Mouse (Mus musculus): ENCODE results near the gene Nptx1. TPM values are rescaled to one million over a fixed set of nuclear protein-coding genes. Genes with fewer than 3 reads are reported as not detected.

Gene Nptx1
- 1.9 and 2.6 TPM in 2 replicates for polyA plus RNA-seq (2016; fragmentation: Nextera tagmentation; extraction: Ambion mirVana)

DNA sequence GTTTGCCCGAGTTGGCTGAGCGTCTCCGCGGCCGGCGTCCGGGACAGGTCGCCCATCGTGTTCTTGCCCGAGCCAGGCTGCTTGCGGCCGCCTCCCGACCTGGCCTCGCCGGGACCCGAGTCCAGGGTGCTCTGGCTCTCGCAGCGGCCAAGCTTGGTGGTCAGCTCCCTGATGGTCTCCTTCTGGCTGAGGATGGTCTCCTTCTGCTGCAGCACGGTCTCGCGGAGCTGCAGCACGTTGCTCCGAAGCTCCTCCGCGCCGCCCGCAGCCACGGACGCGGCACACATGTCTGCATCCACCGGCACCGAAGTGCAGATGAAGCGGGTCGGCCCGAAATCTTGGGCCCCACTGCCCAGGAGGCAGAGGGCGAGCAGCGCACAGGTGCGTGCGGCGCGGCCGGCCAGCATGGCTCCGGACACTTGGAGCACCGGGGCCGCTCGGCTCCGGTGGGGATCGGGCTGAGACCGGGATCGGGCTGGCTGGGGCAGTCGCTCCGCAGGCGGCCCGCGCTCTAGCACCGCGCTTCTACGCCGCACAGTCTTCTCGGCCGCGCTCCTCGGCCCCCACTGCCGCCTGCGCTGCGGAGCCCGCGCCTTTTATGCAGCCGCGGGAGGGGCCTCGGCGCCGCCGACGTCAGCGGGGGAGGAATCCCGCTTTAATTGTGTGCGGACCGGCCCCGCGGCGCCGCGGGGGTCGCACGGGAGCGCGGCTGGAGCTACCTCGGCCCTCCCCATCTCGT lies at the start of gene Nptx1:
Gene Nptx1, minus strand, starts transcription at position 571 of the 739 bp plus-strand sequence.
- under 1% methylated on average over 90 of the region's 90 CpGs for WGBS
- peak within 1 kb of the TSS; percentile 67 for H3K4me3 ChIP-seq
- no peaks in the 10 kb centered on the region for H3K36me3 ChIP-seq (replicated peaks)
- peaks cover 61% of the 10 kb centered on the region for H3K4me1 ChIP-seq
- H3K27ac ChIP-seq (replicated peaks): peak within 1 kb of the TSS; percentile 73
- H3K9me3 ChIP-seq: no peaks in the 10 kb centered on the region
- peaks cover 100% of the 10 kb centered on the region for H3K27me3 ChIP-seq (replicated peaks; ENCODE audit: low read depth, poor library complexity, severe bottlenecking)
- DNase-seq (ENCODE audit: low spot score): peak; percentile 66

DNA sequence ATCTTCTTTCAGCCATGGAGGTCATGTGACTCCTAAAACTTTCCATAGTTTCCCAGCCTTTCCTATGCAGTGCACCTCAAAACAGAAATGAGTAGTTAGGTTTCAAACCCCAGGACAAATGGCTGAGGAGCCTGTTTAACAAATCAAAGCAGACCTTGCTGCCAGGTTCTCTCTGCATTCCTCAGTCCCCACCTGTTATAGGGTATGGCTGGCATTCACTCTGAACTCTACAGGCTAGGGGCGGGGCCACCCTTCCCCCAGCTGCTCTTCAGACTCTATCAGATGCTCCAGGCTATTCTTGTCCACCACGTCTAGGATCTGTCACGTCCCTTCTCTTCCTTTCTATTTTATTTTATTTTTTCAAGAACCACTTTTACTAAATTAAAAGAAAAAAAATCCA lies 46.4 kb upstream of the Nptx1 start:
- Histone ChIP-seq H3K4me1 (peaks cover 13% of the 10 kb centered on the region), H3K36me3 (replicated peaks) (no peaks in the 10 kb centered on the region), H3K27me3 (replicated peaks; ENCODE audit: low read depth, poor library complexity, severe bottlenecking) (peaks cover 15% of the 10 kb centered on the region; the same call in 1 of the 2 replicates), H3K9me3 (no peaks in the 10 kb centered on the region), H3K27ac (replicated peaks) (no peak overlapping the region), H3K4me3 (no peak overlapping the region)
- no peak for DNase-seq (ENCODE audit: low spot score)
- WGBS: 23% methylated on average over 3 of the region's 3 CpGs

DNA sequence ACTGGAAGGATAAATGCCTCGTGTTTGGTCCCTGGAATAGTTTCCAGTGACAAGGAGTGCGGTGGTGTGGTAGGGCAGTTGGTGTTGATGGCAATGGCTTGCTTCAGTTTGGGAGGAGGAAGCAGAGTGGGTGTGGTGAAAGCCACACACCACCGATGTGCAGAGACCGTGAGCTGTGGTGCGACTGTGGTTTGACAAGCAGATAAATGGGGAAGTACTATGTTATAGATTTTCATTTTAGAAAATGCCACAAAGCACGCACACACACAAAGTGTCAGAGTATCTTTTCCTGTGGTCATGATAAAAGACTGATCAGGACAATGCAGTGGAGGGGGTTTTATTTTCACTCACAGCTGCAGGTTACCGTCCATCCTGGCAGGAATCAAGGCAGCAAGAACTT lies 41.7 kb upstream of the Nptx1 start:
- 85% methylated on average over 7 of the region's 7 CpGs for WGBS
- H3K4me1 ChIP-seq: peaks cover 18% of the 10 kb centered on the region
- no peaks in the 10 kb centered on the region for H3K36me3 ChIP-seq (replicated peaks)

DNA sequence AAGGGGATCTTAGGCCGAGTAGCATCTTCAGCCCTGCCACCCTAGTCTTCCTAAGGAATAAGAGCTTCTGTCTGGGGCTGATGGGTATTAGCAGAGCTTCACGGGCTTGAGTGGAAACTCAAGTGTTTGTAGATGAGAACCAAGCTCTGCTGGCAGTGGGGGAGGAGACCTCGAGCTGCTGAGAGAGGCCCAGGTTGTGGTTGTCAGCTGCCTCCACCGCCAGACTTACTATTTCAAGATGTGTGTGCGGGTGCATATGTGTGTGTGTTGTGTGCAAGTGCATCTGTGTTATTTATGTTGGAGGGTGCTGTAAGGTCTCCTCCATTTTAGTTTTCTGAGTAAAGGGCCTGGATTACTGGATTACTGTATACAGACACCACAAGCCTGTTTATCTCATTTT lies 39.6 kb upstream of the Nptx1 start:
- Histone ChIP-seq H3K27ac (replicated peaks) (no peak overlapping the region), H3K9me3 (no peaks in the 10 kb centered on the region), H3K36me3 (replicated peaks) (no peaks in the 10 kb centered on the region), H3K4me3 (no peak overlapping the region), H3K27me3 (replicated peaks; ENCODE audit: low read depth, poor library complexity, severe bottlenecking) (0 out of 2 replicates have a peak, but pooled peaks cover 8% of the 10 kb centered on the region), H3K4me1 (peaks cover 12% of the 10 kb centered on the region)
- DNase-seq (ENCODE audit: low spot score): no peak
- WGBS: 70% methylated on average over 5 of the region's 5 CpGs

More for the DNA sequence above, 41.7 kb upstream of the Nptx1 start:
- no peak for DNase-seq (ENCODE audit: low spot score)
- H3K4me3 ChIP-seq: no peak overlapping the region
- H3K27ac ChIP-seq (replicated peaks): no peak overlapping the region
- peaks cover 20% of the 10 kb centered on the region; the same call in 1 of the 2 replicates for H3K27me3 ChIP-seq (replicated peaks; ENCODE audit: low read depth, poor library complexity, severe bottlenecking)
- no peaks in the 10 kb centered on the region for H3K9me3 ChIP-seq

DNA sequence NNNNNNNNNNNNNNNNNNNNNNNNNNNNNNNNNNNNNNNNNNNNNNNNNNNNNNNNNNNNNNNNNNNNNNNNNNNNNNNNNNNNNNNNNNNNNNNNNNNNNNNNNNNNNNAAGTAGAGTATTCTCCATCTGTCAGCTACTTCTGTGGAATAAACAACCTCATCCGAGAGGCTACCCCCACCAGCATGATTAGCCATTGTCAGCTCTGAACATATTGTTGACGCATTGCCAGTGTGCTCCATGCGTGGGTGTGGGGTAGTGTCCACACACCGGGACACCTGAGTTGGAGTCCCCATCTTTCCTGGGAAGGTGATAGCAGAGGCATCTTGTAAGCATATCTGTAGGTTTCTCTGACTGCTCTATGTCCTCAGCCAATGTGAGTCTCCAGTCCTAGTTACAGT lies 39.0 kb upstream of the Nptx1 start:
- no peaks in the 10 kb centered on the region for H3K36me3 ChIP-seq (replicated peaks)
- 0 out of 2 replicates have a peak, but pooled peaks cover 8% of the 10 kb centered on the region for H3K27me3 ChIP-seq (replicated peaks; ENCODE audit: low read depth, poor library complexity, severe bottlenecking)
- no peaks in the 10 kb centered on the region for H3K9me3 ChIP-seq
- no peak for DNase-seq (ENCODE audit: low spot score)
- peaks cover 12% of the 10 kb centered on the region for H3K4me1 ChIP-seq
- no peak overlapping the region for H3K27ac ChIP-seq (replicated peaks)
- 85% methylated on average over 4 of the region's 4 CpGs for WGBS
- no peak overlapping the region for H3K4me3 ChIP-seq

DNA sequence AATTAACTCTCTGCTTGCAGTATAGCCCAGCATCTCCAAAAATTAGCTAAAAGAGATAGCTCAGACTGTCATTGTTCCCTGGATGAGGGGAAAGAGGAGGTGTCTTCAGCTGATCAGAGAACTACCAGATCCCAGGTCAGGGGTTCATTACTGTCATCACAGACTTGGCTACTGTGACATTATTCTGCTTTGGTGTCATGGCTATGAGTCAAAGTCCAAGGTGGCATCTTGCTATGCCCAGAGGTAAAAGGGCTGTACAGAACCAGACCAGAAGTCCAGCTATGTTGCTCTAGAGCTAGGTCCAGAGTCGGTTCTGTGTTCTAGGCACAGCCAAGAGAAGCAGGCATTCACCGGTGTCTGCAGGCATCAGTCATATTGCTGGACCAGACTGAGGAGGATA lies 30.2 kb upstream of the Nptx1 start:
- 87% methylated on average over 2 of the region's 2 CpGs for WGBS
- DNase-seq (ENCODE audit: low spot score): no peak
- H3K36me3 ChIP-seq (replicated peaks): no peaks in the 10 kb centered on the region
- H3K9me3 ChIP-seq: no peaks in the 10 kb centered on the region
- H3K4me1 ChIP-seq: peaks cover 22% of the 10 kb centered on the region
- H3K27me3 ChIP-seq (replicated peaks; ENCODE audit: low read depth, poor library complexity, severe bottlenecking): 0 out of 2 replicates have a peak, but pooled peaks cover 3% of the 10 kb centered on the region
- H3K27ac ChIP-seq (replicated peaks): no peak overlapping the region
- H3K4me3 ChIP-seq: no peak overlapping the region

DNA sequence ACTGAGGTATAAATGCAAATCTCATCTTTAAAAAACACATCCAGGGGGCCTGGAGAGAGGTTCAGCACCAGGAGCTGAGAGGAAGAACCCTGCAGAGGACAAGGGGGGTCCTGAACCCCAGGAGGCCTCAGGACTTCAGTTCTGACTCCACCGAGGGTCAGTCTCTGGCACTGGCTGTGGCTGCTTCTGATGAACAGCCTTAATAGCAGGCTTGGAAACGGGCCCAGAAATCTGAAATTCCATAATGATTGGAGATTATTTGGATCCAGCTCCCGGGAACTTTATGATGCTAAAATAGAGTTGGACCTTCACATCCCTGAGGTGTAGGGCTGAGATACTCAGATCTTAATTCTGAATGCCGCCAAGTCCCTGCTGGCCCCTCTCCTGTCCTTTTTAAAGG lies 29.3 kb upstream of the Nptx1 start:
- no peaks in the 10 kb centered on the region for H3K36me3 ChIP-seq (replicated peaks)
- no peak for DNase-seq (ENCODE audit: low spot score)
- H3K27me3 ChIP-seq (replicated peaks; ENCODE audit: low read depth, poor library complexity, severe bottlenecking): 0 out of 2 replicates have a peak, but pooled peaks cover 3% of the 10 kb centered on the region
- 17% methylated on average over 4 of the region's 4 CpGs for WGBS
- no peak overlapping the region for H3K27ac ChIP-seq (replicated peaks)
- peaks cover 29% of the 10 kb centered on the region for H3K4me1 ChIP-seq
- no peak overlapping the region for H3K4me3 ChIP-seq
- H3K9me3 ChIP-seq: no peaks in the 10 kb centered on the region

DNA sequence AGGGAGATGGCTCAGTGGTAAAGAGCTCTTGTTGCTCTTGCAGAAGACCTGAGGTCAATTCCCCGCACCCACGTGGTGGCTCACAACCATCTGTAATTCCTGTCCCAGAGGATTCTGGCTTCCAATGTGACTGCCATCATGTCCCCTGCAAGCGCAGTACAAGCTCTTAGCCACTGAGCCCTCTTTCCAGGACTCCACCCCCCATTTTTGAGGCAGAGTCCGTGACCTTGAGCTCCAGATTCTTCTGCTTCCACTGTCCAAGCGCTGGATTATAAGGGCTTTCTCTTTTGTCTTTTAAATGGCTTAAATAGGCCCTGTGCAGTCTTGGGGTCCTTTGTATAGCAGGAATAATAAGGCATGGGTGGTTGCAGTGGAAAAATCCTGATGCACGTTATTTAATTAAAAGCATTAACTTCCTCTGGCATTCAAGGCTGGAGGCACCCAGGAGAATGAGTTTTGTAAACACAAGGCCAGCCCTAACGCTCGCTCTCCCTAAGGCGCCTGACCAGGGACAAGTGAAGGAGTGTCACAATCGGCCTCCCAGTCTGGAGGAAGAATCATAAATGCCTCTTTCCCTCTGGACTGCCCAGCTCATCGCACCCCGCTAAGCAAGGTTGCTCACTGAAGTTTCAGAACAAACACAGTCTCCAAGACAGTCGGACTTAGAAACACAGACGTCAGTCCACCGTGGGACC lies 24.9 kb upstream of the Nptx1 start:
- Histone ChIP-seq H3K4me3 (no peak overlapping the region), H3K27me3 (replicated peaks; ENCODE audit: low read depth, poor library complexity, severe bottlenecking) (0 out of 2 replicates have a peak, but pooled peaks cover 3% of the 10 kb centered on the region), H3K36me3 (replicated peaks) (no peaks in the 10 kb centered on the region), H3K27ac (replicated peaks) (peak overlapping the region; percentile 63), H3K9me3 (no peaks in the 10 kb centered on the region), H3K4me1 (peaks cover 28% of the 10 kb centered on the region)
- WGBS: 53% methylated on average over 15 of the region's 15 CpGs
- no peak for DNase-seq (ENCODE audit: low spot score)

DNA sequence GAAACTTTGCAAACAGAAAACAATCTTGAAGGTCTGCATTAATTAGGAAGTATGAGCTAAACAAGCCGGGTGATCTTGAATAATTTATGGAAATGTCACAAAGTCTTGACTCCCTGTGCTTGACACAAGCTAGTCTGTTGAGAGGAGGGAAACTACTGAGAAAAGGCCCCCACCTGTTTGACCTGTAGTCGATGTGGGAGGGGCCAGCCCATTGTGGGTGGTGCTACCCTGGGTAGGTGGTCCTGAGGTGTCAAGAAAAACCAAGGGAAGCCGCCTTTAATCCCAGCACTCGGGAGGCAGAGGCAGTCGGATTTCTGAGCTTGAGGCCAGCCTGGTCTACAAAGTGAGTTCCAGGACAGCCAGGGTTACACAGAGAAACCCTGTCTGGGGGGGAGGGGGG lies 18.6 kb upstream of the Nptx1 start:
- peaks cover 26% of the 10 kb centered on the region for H3K4me1 ChIP-seq
- WGBS: 60% methylated on average over 5 of the region's 5 CpGs
- no peaks in the 10 kb centered on the region for H3K36me3 ChIP-seq (replicated peaks)
- DNase-seq (ENCODE audit: low spot score): no peak
- H3K27me3 ChIP-seq (replicated peaks; ENCODE audit: low read depth, poor library complexity, severe bottlenecking): peaks cover 39% of the 10 kb centered on the region
- no peak overlapping the region for H3K4me3 ChIP-seq
- no peaks in the 10 kb centered on the region for H3K9me3 ChIP-seq
- H3K27ac ChIP-seq (replicated peaks): no peak overlapping the region

DNA sequence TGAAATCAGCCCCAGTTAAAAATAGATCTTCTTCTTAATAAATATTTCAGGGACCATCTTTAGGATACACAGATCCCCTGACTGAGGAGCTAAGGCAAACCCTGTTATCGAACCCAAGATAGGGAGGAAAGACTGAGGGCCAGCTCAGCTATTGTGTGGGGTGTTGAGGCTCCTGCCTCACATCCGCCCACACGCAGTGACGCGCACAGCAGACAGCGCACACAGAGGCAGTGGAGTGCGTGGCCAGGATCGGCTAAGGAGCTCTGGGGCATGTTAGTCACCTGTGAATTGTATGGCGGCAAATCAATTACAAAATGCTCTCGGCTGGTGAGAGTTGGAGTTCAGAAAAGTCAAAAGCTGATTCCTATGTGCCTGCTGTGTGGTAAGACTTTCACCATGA lies 18.1 kb upstream of the Nptx1 start:
- H3K4me1 ChIP-seq: peaks cover 26% of the 10 kb centered on the region
- no peaks in the 10 kb centered on the region for H3K9me3 ChIP-seq
- no peaks in the 10 kb centered on the region for H3K36me3 ChIP-seq (replicated peaks)
- no peak for DNase-seq (ENCODE audit: low spot score)
- peaks cover 44% of the 10 kb centered on the region for H3K27me3 ChIP-seq (replicated peaks; ENCODE audit: low read depth, poor library complexity, severe bottlenecking)
- H3K4me3 ChIP-seq: peak overlapping the region; percentile 23; the same call in 1 of the 2 replicates
- H3K27ac ChIP-seq (replicated peaks): no peak overlapping the region
- 35% methylated on average over 10 of the region's 10 CpGs for WGBS

DNA sequence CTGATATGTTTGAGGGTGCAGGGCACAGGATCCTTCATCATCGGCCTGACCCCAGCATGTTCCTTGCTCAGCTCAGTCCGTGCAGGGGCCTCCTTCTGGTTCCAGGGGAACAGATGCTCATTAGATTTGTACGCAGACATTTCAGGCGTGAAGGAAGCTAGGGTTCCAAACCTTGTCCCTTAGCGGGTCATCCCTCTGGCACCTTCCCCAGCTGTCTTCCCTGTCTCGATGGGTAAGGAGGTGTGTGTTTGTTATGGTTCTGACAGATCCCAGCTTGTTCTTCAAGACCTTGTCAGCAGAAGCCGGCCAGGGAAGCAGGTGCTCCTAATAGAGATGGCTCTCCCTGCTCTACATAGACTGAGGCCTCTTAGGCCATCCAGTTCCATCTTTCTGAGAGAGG lies 17.5 kb upstream of the Nptx1 start:
- H3K4me1 ChIP-seq: peaks cover 27% of the 10 kb centered on the region
- DNase-seq (ENCODE audit: low spot score): no peak
- no peaks in the 10 kb centered on the region for H3K9me3 ChIP-seq
- no peaks in the 10 kb centered on the region for H3K36me3 ChIP-seq (replicated peaks)
- no peak overlapping the region for H3K27ac ChIP-seq (replicated peaks)
- 66% methylated on average over 7 of the region's 7 CpGs for WGBS
- peaks cover 49% of the 10 kb centered on the region for H3K27me3 ChIP-seq (replicated peaks; ENCODE audit: low read depth, poor library complexity, severe bottlenecking)
- no peak overlapping the region for H3K4me3 ChIP-seq

DNA sequence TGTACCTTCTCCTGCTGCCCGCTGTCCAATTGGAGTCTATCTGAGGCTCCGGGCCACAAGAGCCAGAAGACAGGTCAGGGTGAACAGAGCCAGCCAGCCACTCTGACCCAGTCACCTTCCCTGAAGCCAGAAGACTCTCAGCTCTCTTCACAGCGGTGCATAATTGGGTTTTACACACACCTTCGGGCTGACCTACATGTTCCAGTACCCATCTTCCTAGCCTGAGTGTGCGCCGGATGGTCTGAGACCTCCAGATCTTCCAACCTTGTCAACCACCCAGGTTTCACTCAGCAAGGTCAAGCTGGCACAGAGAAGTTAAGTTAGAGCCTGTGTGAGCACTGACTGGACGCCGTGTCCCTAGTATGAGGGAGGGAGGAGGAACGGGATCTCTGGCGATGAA lies 16.8 kb upstream of the Nptx1 start:
- peaks cover 54% of the 10 kb centered on the region for H3K27me3 ChIP-seq (replicated peaks; ENCODE audit: low read depth, poor library complexity, severe bottlenecking)
- no peaks in the 10 kb centered on the region for H3K36me3 ChIP-seq (replicated peaks)
- H3K27ac ChIP-seq (replicated peaks): no peak overlapping the region
- H3K9me3 ChIP-seq: no peaks in the 10 kb centered on the region
- H3K4me1 ChIP-seq: peaks cover 33% of the 10 kb centered on the region
- no peak for DNase-seq (ENCODE audit: low spot score)
- H3K4me3 ChIP-seq: no peak overlapping the region
- 86% methylated on average over 10 of the region's 10 CpGs for WGBS

DNA sequence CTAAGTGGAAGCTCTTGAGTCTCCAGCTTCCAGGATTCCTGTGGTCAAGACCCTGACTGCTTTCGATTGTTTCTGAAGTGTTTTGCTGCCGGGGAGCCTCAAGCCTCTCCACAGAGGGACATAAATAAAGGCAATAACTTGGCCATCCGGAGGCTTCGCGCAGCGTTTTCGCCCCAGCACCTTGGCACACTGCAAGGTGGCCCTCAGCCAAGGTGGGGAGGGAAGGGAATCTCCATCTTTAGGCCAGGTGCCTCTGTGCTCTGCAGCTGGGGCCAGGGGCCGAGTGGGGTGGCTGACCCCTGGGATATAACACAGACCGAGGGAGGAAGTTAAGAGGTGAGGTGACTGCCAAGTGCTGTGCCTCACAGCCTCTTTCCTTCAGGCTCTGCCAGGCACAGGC lies 15.6 kb upstream of the Nptx1 start:
- H3K27me3 ChIP-seq (replicated peaks; ENCODE audit: low read depth, poor library complexity, severe bottlenecking): peaks cover 54% of the 10 kb centered on the region
- H3K9me3 ChIP-seq: no peaks in the 10 kb centered on the region
- peaks cover 46% of the 10 kb centered on the region for H3K4me1 ChIP-seq
- WGBS: 75% methylated on average over 9 of the region's 9 CpGs
- no peak overlapping the region for H3K4me3 ChIP-seq
- H3K27ac ChIP-seq (replicated peaks): no peak overlapping the region
- H3K36me3 ChIP-seq (replicated peaks): no peaks in the 10 kb centered on the region
- no peak for DNase-seq (ENCODE audit: low spot score)
